Mouse (Mus musculus) left cerebral cortex, postnatal 25 days (tissue): Measurements from ENCODE around the gene Rsu1. TPM values are rescaled to one million over a fixed set of nuclear protein-coding genes. Genes with fewer than 3 reads are reported as not detected.
"Not testable (repeated sequence)": the region's sequence is repeated elsewhere in the genome, so short reads cannot be mapped to it uniquely, and the experiment has no call there.

Experiments
- DNase-seq, 2 experiments: peaks; one replicate each; pipeline ENCODE4 v3.0.0; 2022; ENCODE audit warnings: low spot score in 2 of 2, mixed read lengths in 1 of 2
- intact Hi-C: fragments of 180-260 bp; cut with DNase I; formaldehyde crosslinking; loops from one replicate; pipeline ENCODE4 v1.15.1; 2025
- total RNA-seq, 2 experiments: library from RNA; stranded (reverse); gene quantifications; 2 replicates each; pipeline ENCODE4 v1.2.3; 2021

The Rsu1 gene
- total RNA-seq, 2 experiments from 2014 or later: 31.8 to 42.1 TPM

DNA sequence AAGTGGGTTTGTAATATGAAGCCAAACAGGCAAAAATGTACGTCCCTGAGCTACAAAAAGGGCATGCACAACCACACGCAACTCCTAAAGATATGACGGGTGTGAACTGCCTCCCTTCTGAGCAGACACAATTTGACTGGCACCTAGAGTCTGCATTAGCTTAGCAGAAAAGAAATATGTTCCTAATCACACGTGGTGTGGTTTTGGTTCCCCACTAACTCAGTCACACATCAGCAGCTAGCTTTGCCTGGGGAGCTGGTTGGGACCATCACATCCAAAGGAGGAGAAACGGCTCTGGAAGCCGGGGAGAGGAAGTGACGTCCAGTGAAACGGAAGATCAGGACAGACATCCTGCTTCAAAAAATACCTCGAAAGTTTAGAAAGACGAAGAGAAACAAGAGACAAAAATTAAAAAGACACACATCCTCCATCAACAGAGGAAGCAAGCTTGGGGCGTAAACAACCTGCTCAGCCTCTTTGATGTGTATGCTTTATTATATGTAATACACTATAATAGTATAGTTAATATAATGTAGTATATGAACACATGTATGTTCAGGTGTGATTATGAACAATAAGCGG, 37.9 kb downstream of the Rsu1 start:
- intact Hi-C loops: loop anchor here (10.0 kb wide), 1 partner anchor 1229 kb away; no protein-coding TSS in a partner anchor
- DNase-seq: no peak

DNA sequence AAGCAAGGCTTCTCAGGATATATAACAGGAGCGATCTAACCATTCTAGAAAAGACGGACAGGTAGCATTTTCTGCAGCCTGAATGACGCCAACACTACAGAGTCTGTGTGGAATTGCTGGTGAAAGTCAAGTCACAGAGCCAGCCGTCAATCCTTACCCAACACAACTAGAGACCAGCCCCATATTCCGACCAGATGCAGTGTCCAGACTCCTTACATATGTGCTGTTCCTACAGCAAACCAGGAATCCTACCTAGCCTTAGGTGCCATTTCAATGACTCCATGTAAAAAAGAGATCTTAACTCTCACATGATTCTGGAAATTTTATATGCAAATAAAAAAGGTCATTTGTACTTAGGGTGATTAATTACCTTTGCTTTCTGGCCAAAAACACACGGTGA, 38.9 kb downstream of the Rsu1 start:
- intact Hi-C loops: loop anchor here (10.0 kb wide), 1 partner anchor 1228 kb away; no protein-coding TSS in a partner anchor

DNA sequence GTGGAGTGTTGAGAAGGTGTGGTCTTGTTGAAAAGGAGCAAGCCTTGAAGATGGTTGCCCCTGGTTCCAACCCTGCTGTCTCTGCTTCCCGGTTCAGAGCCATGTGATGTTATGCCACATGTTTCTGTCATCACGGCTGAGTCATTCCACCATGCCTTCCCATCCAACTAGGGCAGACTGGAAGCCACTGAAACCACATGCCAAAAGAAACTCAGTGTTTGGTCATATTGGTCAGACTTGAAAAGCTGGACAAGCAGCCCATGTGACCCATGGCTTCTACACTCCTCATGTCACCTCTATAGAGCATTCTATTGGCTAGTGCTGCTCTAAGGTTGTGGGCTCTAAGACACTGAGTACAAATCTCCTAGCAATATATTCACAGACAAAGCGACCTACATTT, 41.5 kb downstream of the Rsu1 start:
- intact Hi-C loops: loop anchor here (10.0 kb wide), 1 partner anchor 1225 kb away; no protein-coding TSS in a partner anchor
- DNase-seq: no peak

More for the DNA sequence above, 38.9 kb downstream of the Rsu1 start:
- DNase-seq: no peak

DNA sequence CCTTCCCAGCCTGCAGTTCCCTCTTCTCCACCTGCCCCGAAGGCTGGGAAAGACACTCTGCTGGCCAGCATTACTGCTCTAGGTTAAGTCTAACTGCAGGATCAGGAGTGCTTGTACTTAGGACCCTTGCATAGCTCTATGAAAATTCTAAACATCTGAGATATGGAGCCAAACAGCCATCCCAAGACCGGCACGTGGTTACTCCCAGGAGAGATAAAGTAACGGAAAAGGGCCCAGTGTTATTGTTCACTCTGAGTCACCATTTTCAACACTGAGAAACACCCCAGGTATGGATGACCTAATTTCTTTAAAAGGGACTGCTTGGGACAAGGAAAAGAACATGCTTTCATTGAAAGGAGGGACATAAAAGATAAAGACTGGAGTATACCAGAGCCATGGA, 45.2 kb downstream of the Rsu1 start:
- intact Hi-C loops: no loop called here
- DNase-seq: no peak

DNA sequence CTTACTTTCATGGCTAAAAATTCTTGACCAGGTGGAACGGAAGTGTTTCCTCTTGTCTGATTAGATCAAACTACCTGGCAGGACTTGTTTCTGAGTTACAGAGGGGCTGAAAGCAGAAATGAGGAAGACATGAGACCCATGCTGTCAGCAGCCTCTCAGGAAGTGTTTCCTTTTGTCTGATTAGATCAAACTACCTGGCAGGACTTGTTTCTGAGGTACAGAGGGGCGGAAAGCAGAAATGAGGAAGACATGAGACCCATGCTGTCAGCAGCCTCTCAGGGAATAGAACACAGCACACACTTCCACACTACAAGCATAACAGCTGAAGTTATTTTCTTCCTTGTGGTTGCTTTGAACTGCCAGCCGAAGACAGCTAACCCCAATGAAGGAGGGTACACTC, 46.7 kb downstream of the Rsu1 start:
- intact Hi-C loops: no loop called here
- DNase-seq: no peak

DNA sequence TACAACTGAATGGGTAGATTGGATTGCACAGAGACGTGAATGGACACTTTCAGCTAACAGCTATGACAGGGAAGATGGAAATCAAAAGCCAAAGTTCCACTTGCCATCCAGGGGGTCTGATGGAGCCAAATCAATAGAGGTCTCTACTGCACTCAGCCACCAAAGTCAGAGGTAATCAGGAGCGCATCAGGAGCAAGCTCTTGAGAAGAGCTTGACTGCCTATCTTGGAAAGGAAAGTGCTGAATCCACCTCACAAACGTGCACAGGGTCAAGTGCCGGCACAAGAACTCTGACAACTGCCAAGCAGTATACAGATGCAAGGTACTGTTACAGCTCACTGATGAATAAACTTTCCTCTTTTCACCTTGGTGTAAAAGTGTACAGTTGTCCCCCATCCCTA, 47.8 kb downstream of the Rsu1 start:
- no peak for DNase-seq
- intact Hi-C loops: no loop called here

DNA sequence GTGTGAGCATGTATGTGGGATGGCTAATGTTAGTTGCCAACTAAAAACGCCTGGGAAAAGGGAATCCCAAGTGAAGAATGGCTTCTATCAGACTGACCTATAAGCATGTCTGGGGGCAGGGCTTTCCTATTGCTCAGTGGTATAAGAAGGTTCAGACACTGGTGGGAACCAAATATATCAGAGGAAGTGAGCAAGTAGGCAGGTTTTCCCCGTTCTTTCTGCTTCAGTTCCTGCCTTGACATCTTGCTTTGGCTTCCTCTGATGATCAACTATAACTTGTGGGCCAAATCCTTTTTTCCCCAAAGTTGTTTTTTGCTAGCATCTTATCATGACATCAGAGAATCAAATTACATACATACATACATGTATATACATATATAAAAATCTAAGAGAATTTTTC, 51.1 kb downstream of the Rsu1 start:
- intact Hi-C loops: no loop called here
- DNase-seq: no peak

DNA sequence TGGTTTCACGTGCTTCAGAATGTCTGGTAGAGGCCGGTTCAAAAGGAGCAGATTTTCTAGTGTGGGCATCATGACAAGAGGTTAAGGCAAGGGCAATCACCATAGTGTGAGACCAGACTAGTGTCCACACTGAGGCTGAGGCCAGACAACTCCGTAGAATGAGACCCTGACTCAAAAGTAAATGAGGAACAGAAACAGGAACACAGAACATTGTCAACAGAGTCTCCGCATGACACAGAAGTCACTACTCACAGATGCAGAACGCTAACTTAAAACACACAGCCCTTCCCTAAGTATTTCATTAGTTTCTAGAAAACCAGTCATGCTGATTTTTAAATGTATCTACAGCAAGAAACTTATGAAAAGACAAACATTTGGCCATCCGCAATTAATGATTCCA, 53.1 kb downstream of the Rsu1 start:
- no peak for DNase-seq
- intact Hi-C loops: no loop called here

DNA sequence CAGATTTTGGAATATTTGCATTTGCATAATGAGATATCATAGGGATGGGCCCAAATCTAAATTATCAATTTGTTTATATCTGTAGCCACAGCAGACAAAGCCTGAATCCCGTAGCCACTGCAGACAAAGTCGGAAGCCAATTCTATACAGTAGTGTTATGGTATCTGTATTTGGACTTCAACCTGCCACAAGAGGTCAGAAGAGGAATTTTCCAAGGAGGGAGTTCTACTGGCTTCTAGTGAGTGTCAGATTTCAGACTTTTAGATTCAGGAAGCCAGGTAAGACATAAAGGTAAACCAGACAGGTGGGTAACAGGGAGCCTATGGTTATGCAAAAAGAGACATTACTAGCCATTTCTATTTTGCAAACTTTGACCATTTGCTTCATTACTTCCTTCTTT, 64.4 kb downstream of the Rsu1 start:
- intact Hi-C loops: no loop called here
- no peak for DNase-seq

DNA sequence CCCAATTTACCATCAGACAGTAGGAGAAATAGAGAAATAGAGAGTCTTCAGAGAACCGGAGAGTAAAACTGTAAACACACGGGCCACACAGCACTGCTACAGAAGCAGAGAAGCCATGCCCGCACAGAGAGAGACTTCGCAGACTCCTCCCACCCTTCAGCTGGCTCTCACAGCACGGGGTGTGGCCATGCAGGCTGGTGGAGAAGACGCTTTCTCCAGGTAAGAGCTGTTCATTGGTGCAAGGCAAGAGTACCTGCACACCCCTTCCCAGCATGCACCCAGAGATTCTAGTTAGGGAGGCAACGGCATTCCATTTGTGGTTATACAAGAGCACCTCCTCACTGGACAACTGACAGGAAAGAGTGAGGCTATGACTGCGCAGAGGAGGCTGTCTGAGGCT, 64.8 kb downstream of the Rsu1 start:
- DNase-seq: no peak
- intact Hi-C loops: no loop called here

DNA sequence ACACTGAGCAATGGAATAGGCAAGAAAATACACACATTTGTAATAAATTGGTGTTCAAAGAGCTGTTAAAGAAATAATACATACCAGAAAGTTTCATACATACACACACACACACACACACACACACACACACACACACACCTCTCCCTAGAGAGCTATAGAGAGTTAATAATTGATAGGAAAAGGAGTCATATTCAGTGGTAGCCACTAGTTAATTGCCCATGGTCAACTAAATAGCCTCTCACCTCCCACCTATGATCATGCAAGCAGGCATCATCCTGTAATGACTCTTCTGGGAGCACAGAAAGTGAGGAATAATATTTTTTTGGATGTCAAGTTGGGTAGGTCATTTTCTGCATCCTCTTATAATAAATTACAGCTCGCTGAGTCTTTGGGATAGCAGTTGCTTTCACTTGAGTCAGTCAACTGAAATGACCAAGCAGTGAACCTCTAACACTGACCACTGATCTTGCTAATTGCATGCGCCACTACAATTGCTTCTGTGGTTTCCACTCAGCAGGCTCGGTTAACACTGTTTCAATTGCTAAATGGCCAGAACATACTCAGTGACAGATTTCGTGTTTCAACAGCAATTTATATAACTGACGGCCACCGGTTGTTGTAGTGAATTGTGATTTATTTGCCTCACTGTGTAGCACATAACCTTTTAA, 68.3 kb downstream of the Rsu1 start:
- intact Hi-C loops: no loop called here

DNA sequence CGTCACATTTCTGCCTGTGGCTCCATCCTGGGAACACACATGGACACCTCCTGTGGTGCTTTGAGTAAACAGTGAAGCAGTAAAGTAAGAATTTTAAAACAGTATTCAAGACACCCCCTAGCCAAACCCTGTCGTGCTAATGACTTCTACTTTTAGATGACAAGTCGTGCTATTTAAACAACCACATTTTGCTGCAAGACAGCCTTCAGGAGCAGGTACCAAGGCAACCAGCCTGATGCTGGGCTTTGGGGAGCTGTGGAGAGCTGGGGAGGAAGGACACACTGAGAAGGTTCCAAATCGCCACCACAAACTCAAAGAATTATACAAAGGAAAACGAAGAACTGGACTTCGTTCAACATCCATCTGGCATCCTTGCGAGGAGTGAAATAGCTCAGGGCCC, 71.5 kb downstream of the Rsu1 start:
- DNase-seq: peak in 1 of 2 experiments; percentile 82
- intact Hi-C loops: loop anchor here (1.0 kb wide), 1 partner anchor 139 kb away; no protein-coding TSS in a partner anchor

More for the DNA sequence above, 68.3 kb downstream of the Rsu1 start:
- no peak for DNase-seq

DNA sequence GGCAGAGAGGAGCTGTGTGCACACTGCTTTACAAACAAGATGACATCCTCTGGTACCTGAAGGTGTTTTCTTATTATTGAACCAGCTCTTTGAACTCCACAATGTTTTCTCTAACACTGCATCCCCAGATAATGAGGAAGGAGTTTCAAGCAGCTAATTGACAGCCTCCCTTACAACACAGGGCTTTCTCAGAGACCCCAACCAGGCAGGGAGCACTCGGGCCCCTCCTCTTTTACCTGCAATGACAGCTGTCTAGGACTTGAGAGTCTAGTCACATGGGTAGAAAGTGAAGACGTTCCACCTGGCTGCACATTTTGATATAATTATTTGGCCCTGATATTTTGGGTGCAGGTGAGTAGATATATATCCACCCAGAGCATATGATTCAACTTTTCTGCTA, 72.2 kb downstream of the Rsu1 start:
- intact Hi-C loops: loop anchor here (1.0 kb wide), 1 partner anchor 139 kb away; no protein-coding TSS in a partner anchor
- DNase-seq: no peak

DNA sequence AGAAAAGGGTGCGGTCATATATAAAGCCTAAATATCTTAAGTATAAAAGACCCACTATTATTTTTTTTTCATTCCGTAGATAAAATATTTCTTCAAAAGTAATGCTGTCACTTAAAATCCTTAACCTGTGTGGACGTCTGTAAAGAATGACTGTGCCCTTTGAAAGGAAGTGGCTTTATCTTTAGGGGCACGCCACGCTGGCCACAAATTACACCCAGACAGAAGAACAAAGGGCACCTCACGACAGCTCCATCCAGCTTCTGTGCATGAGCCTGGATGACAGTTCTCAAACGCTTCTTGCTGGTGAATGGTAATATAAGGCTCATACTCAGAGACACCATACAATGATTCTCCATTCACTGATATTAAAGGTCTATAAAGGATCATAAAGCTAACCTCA, 75.7 kb downstream of the Rsu1 start:
- DNase-seq: no peak
- intact Hi-C loops: no loop called here

DNA sequence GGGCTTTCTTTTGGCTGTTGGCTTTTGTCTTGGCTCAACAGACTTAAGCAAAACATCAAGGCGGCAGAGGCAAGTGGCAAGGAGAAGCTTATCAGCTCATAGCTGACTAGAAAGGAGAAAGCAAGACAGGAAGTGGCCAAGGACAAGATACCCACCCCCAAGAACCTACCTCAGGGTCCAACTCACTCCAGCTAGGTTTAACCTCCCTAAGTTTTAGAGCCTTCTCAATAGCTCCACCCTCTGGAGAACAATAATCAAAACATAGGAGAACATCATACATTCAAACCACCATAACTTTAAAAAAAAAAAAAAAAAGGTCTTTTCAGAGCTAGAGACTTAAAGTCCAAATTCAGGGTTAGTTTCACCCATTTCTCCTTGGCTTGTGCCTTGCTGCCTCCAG, 79.1 kb downstream of the Rsu1 start:
- DNase-seq: no peak
- intact Hi-C loops: loop anchor here (5.0 kb wide), 1 partner anchor 485 kb away; no protein-coding TSS in a partner anchor

DNA sequence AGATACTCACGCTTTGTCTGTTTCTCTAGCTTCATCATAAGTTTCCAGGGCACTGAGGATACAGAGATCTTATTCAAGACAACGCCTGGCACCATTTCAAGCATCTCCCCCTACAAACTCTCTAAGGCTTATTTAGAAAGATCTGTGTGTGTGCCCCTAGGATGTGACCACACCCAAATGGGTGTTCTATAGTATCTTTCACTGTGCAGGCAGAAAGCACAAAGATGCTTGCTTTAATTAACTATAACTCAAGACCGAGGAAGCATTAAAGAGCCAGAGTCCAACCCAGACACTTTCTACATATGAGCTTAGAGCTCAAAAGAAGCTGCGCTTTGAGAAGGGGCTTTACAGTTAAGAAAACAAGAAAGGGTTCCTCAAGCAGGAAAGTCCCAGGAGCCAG, 80.4 kb downstream of the Rsu1 start:
- intact Hi-C loops: loop anchor here (5.0 kb wide), 1 partner anchor 483 kb away; no protein-coding TSS in a partner anchor
- DNase-seq: no peak

DNA sequence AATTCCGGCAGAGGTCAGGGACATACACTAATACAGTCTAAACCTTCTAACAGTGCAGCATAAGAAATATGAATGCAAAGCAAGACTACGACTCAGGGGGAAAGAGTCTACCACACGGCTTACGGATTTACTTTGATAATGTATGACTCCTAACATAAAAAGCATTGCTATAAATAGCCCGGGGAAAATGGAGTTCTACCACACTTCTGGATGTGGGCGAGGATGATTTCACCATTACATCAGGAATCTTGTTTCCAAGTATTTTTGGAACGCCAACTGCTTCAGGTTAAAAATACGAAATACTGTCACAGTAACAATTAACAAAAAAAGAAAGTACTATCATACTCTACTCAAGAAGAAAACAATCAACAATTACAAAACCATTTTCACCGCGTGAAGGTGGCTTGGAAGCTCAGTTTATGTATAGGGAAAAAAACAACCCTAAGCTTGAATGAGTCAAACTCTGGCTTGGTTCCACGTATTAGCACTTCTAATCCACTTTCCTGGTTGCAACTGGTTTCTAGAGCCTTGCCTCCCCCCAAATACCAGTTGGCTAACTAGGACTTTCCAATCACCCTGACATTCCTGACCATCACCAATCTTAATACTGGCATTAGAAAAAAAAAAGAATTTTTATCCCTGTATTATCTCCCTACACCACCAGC, 82.3 kb downstream of the Rsu1 start:
- intact Hi-C loops: loop anchor here (2.0 to 5.0 kb wide), 3 partner anchors 87 to 178 kb away; partner anchors contain the start of gene C1ql3
- DNase-seq: peak; percentile 36 to 91

DNA sequence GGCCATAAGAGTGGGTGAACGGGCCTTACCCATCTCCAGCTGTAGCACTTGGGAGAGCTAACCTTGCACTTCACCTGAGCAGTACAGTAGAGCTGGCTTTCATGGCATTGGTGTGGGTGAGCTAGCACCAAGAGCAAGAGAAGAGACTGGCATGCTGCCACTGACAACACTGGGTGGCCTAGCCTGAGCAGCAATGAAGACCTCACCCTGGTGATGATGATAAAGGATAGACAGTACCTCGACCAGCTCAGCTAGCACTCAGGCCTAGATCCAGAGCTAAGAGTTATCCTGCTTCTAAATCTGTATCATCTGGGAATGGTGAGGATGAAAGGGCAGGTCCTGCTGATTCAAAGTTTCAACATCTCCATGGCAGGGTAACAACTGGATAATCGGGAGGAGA, 88.1 kb downstream of the Rsu1 start:
- DNase-seq: no peak
- intact Hi-C loops: no loop called here

DNA sequence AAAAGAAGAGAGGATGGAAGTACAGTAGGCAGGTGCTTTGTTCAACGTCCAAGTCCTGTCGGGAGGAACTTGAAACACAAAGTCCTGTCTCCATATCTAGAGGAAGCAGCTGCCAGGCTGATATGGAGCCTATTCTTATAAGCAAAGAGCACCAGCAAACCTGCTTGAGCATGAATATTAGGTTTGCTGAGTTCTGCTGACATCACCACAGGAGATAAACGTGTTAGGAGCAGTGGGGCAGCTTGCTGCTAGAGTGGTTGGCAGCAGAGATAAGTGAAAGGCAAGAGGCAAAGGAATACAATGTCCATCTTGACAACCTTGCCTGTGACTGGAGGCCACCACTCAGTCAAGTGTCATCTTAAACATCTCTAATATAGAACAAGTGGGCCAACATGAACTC, 89.3 kb downstream of the Rsu1 start:
- DNase-seq, intact Hi-C loops: not testable (repeated sequence)

DNA sequence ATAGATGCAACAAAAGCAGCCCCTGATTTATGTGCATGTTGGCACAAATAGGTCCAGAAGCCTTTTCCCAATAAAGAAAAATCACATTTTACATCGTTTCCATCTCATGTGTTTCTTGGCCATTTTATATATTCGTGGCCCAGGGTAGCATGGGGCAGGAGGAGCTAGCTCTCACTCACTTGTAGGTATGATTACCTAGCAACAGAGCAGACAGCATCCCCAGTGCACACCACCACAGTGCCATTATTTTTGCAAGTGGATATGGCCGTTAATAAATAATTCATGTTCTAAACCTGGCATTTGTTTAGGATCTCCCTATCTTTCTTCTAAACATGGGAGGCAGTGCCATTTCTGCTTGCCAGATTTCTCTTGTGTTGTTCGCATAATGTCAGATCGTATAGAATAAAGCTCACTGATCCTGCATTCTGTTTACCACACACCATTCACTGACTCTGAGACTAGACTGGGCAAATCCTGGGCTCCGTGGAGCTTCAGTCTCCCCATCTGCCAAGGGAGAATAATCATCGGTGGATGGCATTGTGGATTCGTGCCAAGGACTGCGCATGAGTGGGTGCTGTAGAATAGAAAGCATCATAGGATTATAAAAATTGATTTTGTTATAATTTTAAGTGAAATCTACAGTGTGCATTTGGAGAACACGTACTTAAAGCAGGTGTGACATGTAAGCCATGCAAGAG, 93.4 kb downstream of the Rsu1 start:
- intact Hi-C loops: no loop called here
- DNase-seq: peak; percentile 61 to 62
